Mouse (Mus musculus): ENCODE results near the gene Lhfpl4. TPM values are rescaled to one million over a fixed set of nuclear protein-coding genes. Genes with fewer than 3 reads are reported as not detected.

Gene Lhfpl4
- polyA plus RNA-seq, 1 experiment from 2014 or later, result 1.2 TPM

DNA sequence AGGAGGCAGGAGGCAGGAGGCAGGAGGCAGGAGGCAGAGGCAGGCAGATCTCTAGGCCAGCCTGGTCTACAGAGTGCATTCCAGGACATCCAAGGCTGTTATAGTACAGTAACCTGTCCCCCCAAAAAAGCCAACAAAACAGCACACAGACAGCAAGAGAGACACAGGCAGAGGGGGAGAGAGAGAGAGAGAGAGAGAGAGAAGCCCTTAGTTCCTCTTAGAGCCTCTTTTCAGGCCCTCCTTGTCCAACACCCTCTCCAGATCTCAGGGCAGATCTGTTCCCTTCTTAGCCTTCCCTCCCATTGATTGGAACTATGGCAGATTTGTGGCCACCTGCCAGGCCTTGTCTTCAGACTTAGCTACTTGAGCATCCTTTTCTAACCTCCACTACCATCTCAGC is 31.7 kb downstream of the Lhfpl4 start:
- no peak overlapping the region for H3K4me3 ChIP-seq (ENCODE audit: low read depth, low read length)
- no peak for DNase-seq (ENCODE audit: low spot score)
- no peaks in the 10 kb centered on the region for H3K9me3 ChIP-seq (replicated peaks; ENCODE audit: control insufficient read depth, low read length)
- H3K9ac ChIP-seq (replicated peaks; ENCODE audit: low read length), result no peak overlapping the region
- no peak overlapping the region for H3K27ac ChIP-seq (replicated peaks; ENCODE audit: low read depth, low read length)
- no peak for ATAC-seq (replicated peaks; ENCODE audit: insufficient number of reproducible peaks, low FRiP score, low TSS enrichment, low read depth)
- H3K4me1 ChIP-seq (ENCODE audit: control insufficient read depth, insufficient read depth, low read length), result no peaks in the 10 kb centered on the region
- no peaks in the 10 kb centered on the region for H3K27me3 ChIP-seq (ENCODE audit: control insufficient read depth, insufficient read depth, low read length)
- H3K4me2 ChIP-seq (ENCODE audit: low read depth, low read length), result no peak overlapping the region
- no peaks in the 10 kb centered on the region for H3K36me3 ChIP-seq (replicated peaks; ENCODE audit: control insufficient read depth, insufficient read depth, low read depth, low read length)

DNA sequence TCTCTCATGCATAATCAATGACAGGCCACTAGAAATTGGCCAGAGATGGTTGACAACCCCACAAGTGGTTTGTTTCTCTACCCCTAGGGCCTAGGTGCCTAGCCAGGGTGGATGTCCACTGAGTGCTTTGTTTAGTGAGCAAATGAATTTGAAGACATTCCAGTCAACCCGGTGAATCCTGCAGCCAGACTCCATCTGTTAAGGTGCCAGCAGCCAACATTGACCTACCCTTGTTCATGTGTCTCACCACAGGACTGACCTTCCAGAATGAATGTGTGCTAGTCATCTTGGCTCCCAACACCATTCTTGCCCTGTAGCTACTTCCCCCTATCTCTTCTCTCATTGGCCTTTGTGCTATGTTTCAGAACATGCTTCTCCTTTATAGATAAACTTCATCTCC is 33.2 kb downstream of the Lhfpl4 start:
- DNase-seq (ENCODE audit: low spot score) (no peak), ATAC-seq (replicated peaks; ENCODE audit: insufficient number of reproducible peaks, low FRiP score, low TSS enrichment, low read depth) (no peak)
- no peaks in the 10 kb centered on the region for H3K4me1 ChIP-seq (ENCODE audit: control insufficient read depth, insufficient read depth, low read length)
- 90% methylated on average over 1 of the region's 1 CpGs for WGBS
- no peaks in the 10 kb centered on the region for H3K27me3 ChIP-seq (ENCODE audit: control insufficient read depth, insufficient read depth, low read length)
- H3K4me3 ChIP-seq (ENCODE audit: low read depth, low read length), result no peak overlapping the region
- H3K9ac ChIP-seq (replicated peaks; ENCODE audit: low read length), result no peak overlapping the region
- H3K9me3 ChIP-seq (replicated peaks; ENCODE audit: control insufficient read depth, low read length), result no peaks in the 10 kb centered on the region
- no peaks in the 10 kb centered on the region for H3K36me3 ChIP-seq (replicated peaks; ENCODE audit: control insufficient read depth, insufficient read depth, low read depth, low read length)
- H3K4me2 ChIP-seq (ENCODE audit: low read depth, low read length), result no peak overlapping the region
- no peak overlapping the region for H3K27ac ChIP-seq (replicated peaks; ENCODE audit: low read depth, low read length)

- ATAC-seq (replicated peaks; ENCODE audit: insufficient number of reproducible peaks, low FRiP score, low TSS enrichment, low read depth), result no peak
- Histone ChIP-seq H3K9me3 (replicated peaks; ENCODE audit: control insufficient read depth, low read length) (no peaks in the 10 kb centered on the region), H3K4me3 (ENCODE audit: low read depth, low read length) (no peak overlapping the region), H3K36me3 (replicated peaks; ENCODE audit: control insufficient read depth, insufficient read depth, low read depth, low read length) (no peaks in the 10 kb centered on the region), H3K4me1 (ENCODE audit: control insufficient read depth, insufficient read depth, low read length) (no peaks in the 10 kb centered on the region), H3K27ac (replicated peaks; ENCODE audit: low read depth, low read length) (no peak overlapping the region), H3K4me2 (ENCODE audit: low read depth, low read length) (no peak overlapping the region), H3K9ac (replicated peaks; ENCODE audit: low read length) (no peak overlapping the region), H3K27me3 (ENCODE audit: control insufficient read depth, insufficient read depth, low read length) (no peaks in the 10 kb centered on the region)
- DNase-seq (ENCODE audit: low spot score), result no peak
- 94% methylated on average over 10 of the region's 10 CpGs for WGBS
These were observed 35.1 kb downstream of the Lhfpl4 start for GRCm38 (mm10) chr6:113160106-113160505.

GRCm38 (mm10) chr6:113156064-113156463 is 39.1 kb downstream of the Lhfpl4 start:
- no peaks in the 10 kb centered on the region for H3K4me1 ChIP-seq (ENCODE audit: control insufficient read depth, insufficient read depth, low read length)
- H3K4me2 ChIP-seq (ENCODE audit: low read depth, low read length), result no peak overlapping the region
- 93% methylated on average over 4 of the region's 4 CpGs for WGBS
- peaks cover 7% of the 10 kb centered on the region; the same call in 1 of the 2 replicates for H3K36me3 ChIP-seq (replicated peaks; ENCODE audit: control insufficient read depth, insufficient read depth, low read depth, low read length)
- H3K27ac ChIP-seq (replicated peaks; ENCODE audit: low read depth, low read length), result no peak overlapping the region
- no peak for ATAC-seq (replicated peaks; ENCODE audit: insufficient number of reproducible peaks, low FRiP score, low TSS enrichment, low read depth)
- no peaks in the 10 kb centered on the region for H3K9me3 ChIP-seq (replicated peaks; ENCODE audit: control insufficient read depth, low read length)
- H3K9ac ChIP-seq (replicated peaks; ENCODE audit: low read length), result no peak overlapping the region
- no peaks in the 10 kb centered on the region for H3K27me3 ChIP-seq (ENCODE audit: control insufficient read depth, insufficient read depth, low read length)
- no peak for DNase-seq (ENCODE audit: low spot score)
- H3K4me3 ChIP-seq (ENCODE audit: low read depth, low read length), result no peak overlapping the region

- WGBS, result 83% methylated on average over 6 of the region's 6 CpGs
These were observed 40.3 kb downstream of the Lhfpl4 start for GRCm38 (mm10) chr6:113154886-113155285.

GRCm38 (mm10) chr6:113154071-113154470 is 41.1 kb downstream of the Lhfpl4 start:
- no peak for ATAC-seq (replicated peaks; ENCODE audit: insufficient number of reproducible peaks, low FRiP score, low TSS enrichment, low read depth)

More at GRCm38 (mm10) chr6:113154886-113155285, 40.3 kb downstream of the Lhfpl4 start:
- H3K36me3 ChIP-seq (replicated peaks; ENCODE audit: control insufficient read depth, insufficient read depth, low read depth, low read length), result peaks cover 8% of the 10 kb centered on the region; the same call in 1 of the 2 replicates
- no peaks in the 10 kb centered on the region for H3K9me3 ChIP-seq (replicated peaks; ENCODE audit: control insufficient read depth, low read length)
- no peaks in the 10 kb centered on the region for H3K4me1 ChIP-seq (ENCODE audit: control insufficient read depth, insufficient read depth, low read length)
- ATAC-seq (replicated peaks; ENCODE audit: insufficient number of reproducible peaks, low FRiP score, low TSS enrichment, low read depth) (no peak), DNase-seq (ENCODE audit: low spot score) (no peak)
- no peak overlapping the region for H3K4me3 ChIP-seq (ENCODE audit: low read depth, low read length)
- H3K27me3 ChIP-seq (ENCODE audit: control insufficient read depth, insufficient read depth, low read length), result no peaks in the 10 kb centered on the region
- H3K9ac ChIP-seq (replicated peaks; ENCODE audit: low read length), result no peak overlapping the region
- no peak overlapping the region for H3K27ac ChIP-seq (replicated peaks; ENCODE audit: low read depth, low read length)
- no peak overlapping the region for H3K4me2 ChIP-seq (ENCODE audit: low read depth, low read length)

DNA sequence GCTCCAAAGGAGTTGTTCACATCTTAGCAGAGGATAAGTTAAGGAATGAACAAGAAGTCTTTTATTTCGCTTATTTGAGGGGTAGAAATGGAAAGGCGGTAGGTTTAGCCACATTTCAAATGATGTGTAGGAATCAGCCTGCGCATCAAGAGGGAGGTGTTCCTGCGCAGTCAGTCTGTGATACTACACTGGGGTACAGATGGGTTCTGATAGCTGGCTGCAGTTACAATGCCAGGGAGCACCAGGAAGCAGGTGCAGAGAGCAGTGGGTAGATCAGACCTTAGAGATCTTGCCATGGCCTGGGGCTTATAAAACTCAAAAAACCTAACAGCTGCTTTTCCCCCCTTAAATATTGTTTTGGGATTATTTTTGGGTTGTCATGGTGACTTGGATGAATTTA is 49.9 kb downstream of the Lhfpl4 start:
- DNase-seq (ENCODE audit: low spot score) (no peak), ATAC-seq (replicated peaks; ENCODE audit: insufficient number of reproducible peaks, low FRiP score, low TSS enrichment, low read depth) (no peak)
- Histone ChIP-seq H3K4me1 (ENCODE audit: control insufficient read depth, insufficient read depth, low read length) (no peaks in the 10 kb centered on the region), H3K9me3 (replicated peaks; ENCODE audit: control insufficient read depth, low read length) (no peaks in the 10 kb centered on the region), H3K27me3 (ENCODE audit: control insufficient read depth, insufficient read depth, low read length) (no peaks in the 10 kb centered on the region), H3K4me3 (ENCODE audit: low read depth, low read length) (no peak overlapping the region), H3K9ac (replicated peaks; ENCODE audit: low read length) (no peak overlapping the region), H3K4me2 (ENCODE audit: low read depth, low read length) (no peak overlapping the region), H3K27ac (replicated peaks; ENCODE audit: low read depth, low read length) (no peak overlapping the region), H3K36me3 (replicated peaks; ENCODE audit: control insufficient read depth, insufficient read depth, low read depth, low read length) (peaks cover 19% of the 10 kb centered on the region)
- WGBS, result 91% methylated on average over 4 of the region's 4 CpGs

More at GRCm38 (mm10) chr6:113154071-113154470, 41.1 kb downstream of the Lhfpl4 start:
- Histone ChIP-seq H3K4me3 (ENCODE audit: low read depth, low read length) (no peak overlapping the region), H3K9me3 (replicated peaks; ENCODE audit: control insufficient read depth, low read length) (no peaks in the 10 kb centered on the region), H3K9ac (replicated peaks; ENCODE audit: low read length) (no peak overlapping the region), H3K36me3 (replicated peaks; ENCODE audit: control insufficient read depth, insufficient read depth, low read depth, low read length) (peaks cover 8% of the 10 kb centered on the region), H3K27me3 (ENCODE audit: control insufficient read depth, insufficient read depth, low read length) (no peaks in the 10 kb centered on the region), H3K4me1 (ENCODE audit: control insufficient read depth, insufficient read depth, low read length) (no peaks in the 10 kb centered on the region), H3K27ac (replicated peaks; ENCODE audit: low read depth, low read length) (no peak overlapping the region), H3K4me2 (ENCODE audit: low read depth, low read length) (no peak overlapping the region)
- 97% methylated on average over 8 of the region's 8 CpGs for WGBS
- no peak for DNase-seq (ENCODE audit: low spot score)

- Histone ChIP-seq H3K9ac (replicated peaks; ENCODE audit: low read length) (no peak overlapping the region), H3K36me3 (replicated peaks; ENCODE audit: control insufficient read depth, insufficient read depth, low read depth, low read length) (peaks cover 19% of the 10 kb centered on the region), H3K27ac (replicated peaks; ENCODE audit: low read depth, low read length) (no peak overlapping the region), H3K4me1 (ENCODE audit: control insufficient read depth, insufficient read depth, low read length) (no peaks in the 10 kb centered on the region), H3K4me3 (ENCODE audit: low read depth, low read length) (no peak overlapping the region), H3K4me2 (ENCODE audit: low read depth, low read length) (no peak overlapping the region), H3K9me3 (replicated peaks; ENCODE audit: control insufficient read depth, low read length) (no peaks in the 10 kb centered on the region), H3K27me3 (ENCODE audit: control insufficient read depth, insufficient read depth, low read length) (no peaks in the 10 kb centered on the region)
- DNase-seq (ENCODE audit: low spot score), result no peak
- 96% methylated on average over 1 of the region's 1 CpGs for WGBS
- no peak for ATAC-seq (replicated peaks; ENCODE audit: insufficient number of reproducible peaks, low FRiP score, low TSS enrichment, low read depth)
These were observed 50.4 kb downstream of the Lhfpl4 start for GRCm38 (mm10) chr6:113144764-113145163.
